Mouse (Mus musculus) CH12.LX (cell line): Measurements from ENCODE around the gene Dennd2a. TPM values are rescaled to one million over a fixed set of nuclear protein-coding genes. Genes with fewer than 3 reads are reported as not detected.
A peak's percentile ranks its signal among the peaks of the same experiment; 100 is the strongest.

ENCODE experiments used
- DNase-seq: peaks from one replicate; pipeline ENCODE4 v3.0.0-alpha.2; 2013; ENCODE audit errors: extremely low read depth
- H3K27ac ChIP-seq: 2 replicates; pipeline ENCODE4 v1.5.1; 2012; ENCODE audit warnings: low read depth, mild to moderate bottlenecking, control low read depth, moderate library complexity; ENCODE audit not compliant: insufficient read depth
- H3K27me3 ChIP-seq: replicated peaks from 2 replicates; pipeline ENCODE3; 2012; ENCODE audit warnings: inconsistent platforms
- H3K36me3 ChIP-seq, 2 experiments: replicated peaks in 1 of 2; 2 replicates each; pipeline versions ENCODE3 to v1.6.1; 2012; ENCODE audit warnings: inconsistent platforms in 1 of 2, low read length in 1 of 2, mild to moderate bottlenecking in 1 of 2, mixed read lengths in 1 of 2, moderate library complexity in 1 of 2; ENCODE audit not compliant: control insufficient read depth in 1 of 2, insufficient read depth in 1 of 2
- H3K4me1 ChIP-seq, 2 experiments: 2 replicates each; pipeline ENCODE4 v1.6.1; 2012; ENCODE audit warnings: inconsistent platforms in 1 of 2, moderate library complexity in 1 of 2; ENCODE audit not compliant: insufficient read depth in 2 of 2, control insufficient read depth in 1 of 2
- H3K4me2 ChIP-seq: 2 replicates; pipeline ENCODE4 v1.6.1; 2012; ENCODE audit warnings: low read depth, mild to moderate bottlenecking, control low read depth; ENCODE audit not compliant: poor library complexity, insufficient read depth, severe bottlenecking
- H3K4me3 ChIP-seq, 3 experiments: fragments of 150-350 bp in 1 of 3; sonication (generic) in 1 of 3; replicated peaks in 1 of 3; 2 replicates each; pipeline versions ENCODE3 to v1.5.1; 2011 to 2012; ENCODE audit warnings: low read depth in 2 of 3, low read length in 2 of 3, mild to moderate bottlenecking in 2 of 3, moderate library complexity in 2 of 3, control low read depth in 1 of 3, improper control_type of control experiment in 1 of 3, inconsistent platforms in 1 of 3, mixed read lengths in 1 of 3; ENCODE audit not compliant: poor library complexity in 1 of 3
- H3K79me2 ChIP-seq: replicated peaks from 2 replicates; pipeline ENCODE4 v1.6.1; 2012; ENCODE audit warnings: mild to moderate bottlenecking, moderate library complexity; ENCODE audit not compliant: control insufficient read depth, poor library complexity, insufficient read depth, severe bottlenecking; ENCODE audit errors: extremely low read depth
- H3K9ac ChIP-seq: 2 replicates; pipeline ENCODE4 v1.6.1; 2012; ENCODE audit warnings: low read depth, mild to moderate bottlenecking, control low read depth, moderate library complexity; ENCODE audit not compliant: insufficient read depth
- H3K9me3 ChIP-seq: replicated peaks from 2 replicates; pipeline ENCODE3; 2012; ENCODE audit warnings: low read length, inconsistent platforms, mixed read lengths
- BHLHE40 ChIP-seq: IDR thresholded peaks from 2 replicates; pipeline ENCODE4 v1.6.1; 2011; ENCODE audit warnings: mild to moderate bottlenecking, low read depth, low read length, improper control_type of control experiment
- CHD1 ChIP-seq: IDR thresholded peaks from 2 replicates; pipeline ENCODE4 v1.6.1; 2012; ENCODE audit warnings: low read depth, low read length, improper control_type of control experiment, inconsistent platforms
- CHD2 ChIP-seq: IDR thresholded peaks from 2 replicates; pipeline ENCODE4 v1.6.1; 2011; ENCODE audit warnings: low read length, improper control_type of control experiment
- ETS1 ChIP-seq: conservative IDR thresholded peaks from 2 replicates; pipeline ENCODE4 v1.6.1; 2012; ENCODE audit warnings: low read depth, mild to moderate bottlenecking, inconsistent platforms, low read length, improper control_type of control experiment, moderate library complexity
- HCFC1 ChIP-seq: IDR thresholded peaks from 2 replicates; pipeline ENCODE4 v1.6.1; 2012; ENCODE audit warnings: low read depth, mild to moderate bottlenecking, inconsistent platforms, low read length, improper control_type of control experiment
- IRF4 ChIP-seq: IDR thresholded peaks from 2 replicates; pipeline ENCODE4 v1.6.1; 2014; ENCODE audit warnings: low read depth, mild to moderate bottlenecking, inconsistent platforms, low read length, improper control_type of control experiment
- JUN ChIP-seq: IDR thresholded peaks from 2 replicates; pipeline ENCODE4 v1.6.1; 2011; ENCODE audit warnings: low read depth, mild to moderate bottlenecking, low read length, improper control_type of control experiment, moderate library complexity; ENCODE audit not compliant: insufficient read depth
- KAT2A ChIP-seq: IDR thresholded peaks from 2 replicates; pipeline ENCODE4 v1.6.1; 2012; ENCODE audit warnings: low read length, improper control_type of control experiment, inconsistent platforms; ENCODE audit not compliant: insufficient replicate concordance
- MAZ ChIP-seq: IDR thresholded peaks from 2 replicates; pipeline ENCODE4 v1.6.1; 2012; ENCODE audit warnings: low read depth, mild to moderate bottlenecking, inconsistent platforms, low read length, improper control_type of control experiment, moderate library complexity
- MEF2A ChIP-seq: IDR thresholded peaks from 2 replicates; pipeline ENCODE4 v1.6.1; 2014; ENCODE audit warnings: low read depth, mild to moderate bottlenecking, inconsistent platforms, low read length, improper control_type of control experiment, borderline replicate concordance
- MYC ChIP-seq: IDR thresholded peaks from 2 replicates; pipeline ENCODE4 v1.6.1; 2011; ENCODE audit warnings: low read depth, mild to moderate bottlenecking, improper control_type of control experiment, low read length
- NRF1 ChIP-seq: IDR thresholded peaks from 2 replicates; pipeline ENCODE4 v1.6.1; 2014; ENCODE audit warnings: low read depth, mild to moderate bottlenecking, inconsistent platforms, low read length, improper control_type of control experiment, moderate library complexity
- POLR2AphosphoS2 ChIP-seq: IDR thresholded peaks from 2 replicates; pipeline ENCODE4 v1.6.1; 2011; ENCODE audit warnings: low read depth, low read length, improper control_type of control experiment
- RAD21 ChIP-seq: IDR thresholded peaks from 2 replicates; pipeline ENCODE4 v1.6.1; 2011; ENCODE audit warnings: low read depth, mild to moderate bottlenecking, low read length, improper control_type of control experiment, moderate library complexity
- SIN3A ChIP-seq: IDR thresholded peaks from 2 replicates; pipeline ENCODE4 v1.6.1; 2012; ENCODE audit warnings: low read length, improper control_type of control experiment, inconsistent platforms
- UBTF ChIP-seq: IDR thresholded peaks from 2 replicates; pipeline ENCODE4 v1.6.1; 2012; ENCODE audit warnings: low read depth, mild to moderate bottlenecking, inconsistent platforms, low read length, improper control_type of control experiment, moderate library complexity
- ZMIZ1 ChIP-seq: IDR thresholded peaks from 2 replicates; pipeline ENCODE4 v1.6.1; 2012; ENCODE audit warnings: low read depth, mild to moderate bottlenecking, inconsistent platforms, low read length, improper control_type of control experiment
- ZNF384 ChIP-seq: IDR thresholded peaks from 2 replicates; pipeline ENCODE4 v1.6.1; 2012; ENCODE audit warnings: low read depth, low read length, improper control_type of control experiment, inconsistent platforms
- dilution Hi-C: fragments of 300-500 bp; cut with MboI; formaldehyde crosslinking; loops from 2 replicates; pipeline ENCODE4 v1.14.3; 2020; ENCODE audit warnings: low sequenced_read_pairs; ENCODE audit not compliant: extremely low pct_unique_long_range_greater_than_20kb, extremely low pct_ligation_motif_present
- in situ Hi-C: fragments of 300-500 bp; cut with MboI; formaldehyde crosslinking; loops from 3 replicates; pipeline ENCODE4 v1.14.3; 2019; ENCODE audit warnings: low sequenced_read_pairs, low pct_ligation_motif_present, low pct_unique_long_range_greater_than_20kb, mixed read lengths
- polyA plus RNA-seq: library from polyadenylated mRNA; unstranded; fragments of >175 nt; gene quantifications from 2 replicates; pipeline ENCODE4 v1.2.1, GENCODE M21; 2012; ENCODE audit warnings: low read depth; ENCODE audit not compliant: insufficient read length
- total RNA-seq, 2 experiments: library from RNA; depleted of rRNA; stranded (reverse); fragments of 300-350 nt in 1 of 2; fragments of >200 nt in 1 of 2; gene quantifications; 2 replicates each; pipeline ENCODE4 v1.2.3; 2012 to 2014

Gene Dennd2a
- total and polyA plus RNA-seq, 3 experiments: 3.7 to 10.6 (median 9.1) TPM

GRCm38 (mm10) chr6:39592401-39593214 is 34.9 kb upstream of the Dennd2a start, which contains the start of gene Ndufb2 (continued):
- TF ChIP-seq JUN: peak; percentile 11; the same call in 1 of the 2 replicates
- no peak for TF ChIP-seq MAZ
- TF ChIP-seq BHLHE40: no peak; the same call in 1 of the 2 replicates
- TF ChIP-seq HCFC1: peak; percentile 93
- TF ChIP-seq KAT2A: peak; percentile 85; the same call in 1 of the 2 replicates
- no peak for TF ChIP-seq ETS1
- TF ChIP-seq CHD2: peak; percentile 63
- TF ChIP-seq NRF1: peak; percentile 64
- TF ChIP-seq MYC: no peak

- Histone ChIP-seq H3K27ac (no peak overlapping the region), H3K9ac (0 out of 2 replicates have a peak overlapping the region, but pooled peaks have one; percentile 79), H3K4me2 (peak overlapping the region; percentile 58), H3K9me3 (no peaks in the 10 kb centered on the region), H3K36me3 (peaks cover 5 to 55% of the 10 kb centered on the region in 2 experiments), H3K27me3 (no peaks in the 10 kb centered on the region), H3K79me2 (peaks cover 13% of the 10 kb centered on the region), H3K4me3 (peak overlapping the region; percentile 80 to 93 (median 81)), H3K4me1 (peaks cover 4 to 24% of the 10 kb centered on the region in 2 experiments; a peak in 2 of 4 replicates)
- in situ Hi-C loops (no loop called here), dilution Hi-C loops (no loop called here)
- DNase-seq: no peak
- no peak for TF ChIP-seq POLR2AphosphoS2
- TF ChIP-seq MEF2A: no peak
- no peak for TF ChIP-seq SIN3A
- no peak for TF ChIP-seq IRF4
- no peak for TF ChIP-seq ZMIZ1
- TF ChIP-seq RAD21: no peak
- no peak for TF ChIP-seq CHD1
- no peak for TF ChIP-seq UBTF
- TF ChIP-seq JUN: no peak
- no peak for TF ChIP-seq KAT2A
- no peak for TF ChIP-seq ZNF384
- TF ChIP-seq BHLHE40: no peak
- TF ChIP-seq CHD2: no peak
These were observed 33.8 kb upstream of the Dennd2a start for GRCm38 (mm10) chr6:39591481-39591880.
